Mouse (Mus musculus) urinary bladder, postnatal 25 days (tissue): ENCODE data around the gene Rnaseh2c.
A peak's percentile ranks its signal among the peaks of the same experiment; 100 is the strongest.

Source experiments
- DNase-seq: peaks from one replicate; pipeline ENCODE4 v3.0.0; 2022; ENCODE audit warnings: low spot score

The Rnaseh2c gene

GRCm38 (mm10) chr19:5575336-5575735 is 26.3 kb upstream of the Rnaseh2c start:
- DNase-seq, result no peak

GRCm38 (mm10) chr19:5579971-5580370 is 21.7 kb upstream of the Rnaseh2c start:
- DNase-seq, result no peak

GRCm38 (mm10) chr19:5580776-5581175 is 20.9 kb upstream of the Rnaseh2c start:
- DNase-seq, result no peak

- no peak for DNase-seq
Measured at GRCm38 (mm10) chr19:5581995-5582394, 19.7 kb upstream of the Rnaseh2c start.

- no peak for DNase-seq
Measured at GRCm38 (mm10) chr19:5589159-5589558, 12.5 kb upstream of the Rnaseh2c start.

GRCm38 (mm10) chr19:5591888-5592287 is 9.8 kb upstream of the Rnaseh2c start:
- no peak for DNase-seq

GRCm38 (mm10) chr19:5599224-5599623 is 2.4 kb upstream of the Rnaseh2c start:
- DNase-seq, result no peak

GRCm38 (mm10) chr19:5603664-5604063 is 2.0 kb downstream of the Rnaseh2c start:
- no peak for DNase-seq

GRCm38 (mm10) chr19:5605126-5605525 is 3.5 kb downstream of the Rnaseh2c start:
- DNase-seq, result no peak

- DNase-seq, result no peak
Measured at GRCm38 (mm10) chr19:5606196-5606595, 4.5 kb downstream of the Rnaseh2c start.

GRCm38 (mm10) chr19:5607705-5608410 is 6.2 kb downstream of the Rnaseh2c start:
- no peak for DNase-seq

GRCm38 (mm10) chr19:5608707-5609106 is 7.0 kb downstream of the Rnaseh2c start:
- no peak for DNase-seq

- no peak for DNase-seq
Measured at GRCm38 (mm10) chr19:5609171-5609546, 7.5 kb downstream of the Rnaseh2c start.

GRCm38 (mm10) chr19:5609547-5610404 is 8.1 kb downstream of the Rnaseh2c start, which contains the start of gene Kat5:
Kat5 (minus strand) TSS chr19:5610237.
- DNase-seq, result peak; percentile 91

GRCm38 (mm10) chr19:5611973-5612372 is 10.3 kb downstream of the Rnaseh2c start:
- no peak for DNase-seq

GRCm38 (mm10) chr19:5612762-5613411 is 11.2 kb downstream of the Rnaseh2c start:
- no peak for DNase-seq

- no peak for DNase-seq
Measured at GRCm38 (mm10) chr19:5614953-5615352, 13.3 kb downstream of the Rnaseh2c start.

- DNase-seq, result no peak
Measured at GRCm38 (mm10) chr19:5620007-5620406, 18.3 kb downstream of the Rnaseh2c start.

GRCm38 (mm10) chr19:5621884-5622283 is 20.2 kb downstream of the Rnaseh2c start:
- no peak for DNase-seq

- no peak for DNase-seq
Measured at GRCm38 (mm10) chr19:5625311-5625710, 23.6 kb downstream of the Rnaseh2c start.

- no peak for DNase-seq
Measured at GRCm38 (mm10) chr19:5629907-5630306, 28.2 kb downstream of the Rnaseh2c start.

- no peak for DNase-seq
Measured at GRCm38 (mm10) chr19:5632120-5632519, 30.4 kb downstream of the Rnaseh2c start.
